Mouse (Mus musculus): Measurements from ENCODE around the gene Cd302.
A peak's percentile ranks its signal among the peaks of the same experiment; 100 is the strongest.

DNA sequence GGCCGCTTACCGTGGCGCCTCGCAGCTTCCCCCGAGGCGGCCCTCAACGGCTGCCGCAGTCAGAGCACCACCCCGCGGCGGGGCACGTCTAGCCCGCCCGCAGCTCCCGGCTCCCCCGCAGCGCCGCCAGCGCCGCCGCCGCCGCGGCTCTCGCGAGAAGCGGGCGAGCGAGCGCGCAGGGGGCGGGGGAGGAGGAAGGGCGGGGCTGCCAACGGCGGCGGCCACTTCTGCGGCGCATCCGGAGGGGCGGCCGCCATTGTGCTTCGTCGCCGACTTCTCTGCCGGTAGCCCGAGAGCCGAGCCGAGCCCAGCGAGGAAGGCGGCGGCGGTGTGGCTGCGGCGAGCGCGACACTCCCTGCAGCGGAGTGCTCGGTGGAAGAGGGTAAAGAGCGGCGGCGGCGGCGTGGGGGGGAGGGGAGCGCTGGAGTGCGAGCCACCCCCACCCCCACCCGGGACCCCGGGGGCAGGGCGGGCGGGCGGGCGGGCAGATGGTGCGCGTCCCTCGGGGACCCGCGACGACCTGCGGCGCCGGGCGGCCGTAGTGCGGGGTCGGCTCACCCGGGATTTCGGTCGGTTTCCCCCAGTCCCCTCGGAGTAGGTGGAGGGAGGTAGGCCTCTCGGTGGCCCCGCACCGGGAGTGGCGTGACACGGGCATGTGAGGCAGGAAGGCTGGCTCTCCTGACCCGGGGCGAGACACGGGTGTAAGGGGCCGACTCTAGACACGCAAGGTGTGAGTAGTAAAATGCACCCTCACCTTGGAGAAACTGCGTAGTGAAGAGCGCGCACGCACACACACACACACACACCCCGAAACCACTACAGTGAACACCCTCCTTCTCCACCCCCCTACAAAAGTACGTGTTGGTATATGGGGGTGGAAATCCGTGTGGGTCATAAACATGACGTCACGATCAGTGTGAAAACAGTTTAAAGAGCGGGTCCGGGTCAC lies 74.3 kb downstream of the Cd302 start, which contains the start of the genes Baz2b and March7:
- no peak for TF ChIP-seq CTCF (IDR thresholded peaks at IDR 0.05; ENCODE audit: borderline replicate concordance, insufficient read depth, low read depth, low read length)
- peak; percentile 48; the same call in 1 of the 2 replicates for TF ChIP-seq POLR2A (IDR thresholded peaks at IDR 0.05; ENCODE audit: borderline replicate concordance, insufficient read depth, low read length)

Data from cerebellum, adult 2 months (tissue).